Mouse (Mus musculus) hindbrain, postnatal 0 days (tissue): ENCODE measurements around the gene Tspan12. TPM values are rescaled to one million over a fixed set of nuclear protein-coding genes. Genes with fewer than 3 reads are reported as not detected.
A peak's percentile ranks its signal among the peaks of the same experiment; 100 is the strongest.

Experiments
- ATAC-seq: fragments of 200-750 bp; cut with Nextera tagmentation; 2 replicates; pipeline ENCODE4 v1.8.0; 2017; ENCODE audit warnings: mild to moderate bottlenecking, moderate TSS enrichment, moderate library complexity
- DNase-seq: peaks from one replicate; pipeline ENCODE4 v3.0.0-alpha.2; 2015; ENCODE audit warnings: low spot score
- H3K27ac ChIP-seq: fragments of 300-500 bp; sonication (generic); 2 replicates; pipeline ENCODE4 v1.5.1; 2014; ENCODE audit warnings: mild to moderate bottlenecking
- H3K27me3 ChIP-seq: fragments of 300-500 bp; sonication (generic); 2 replicates; pipeline ENCODE4 v1.6.1; 2014; ENCODE audit warnings: low read length, mixed read lengths; ENCODE audit not compliant: insufficient read depth
- H3K36me3 ChIP-seq: fragments of 300-500 bp; sonication (generic); 2 replicates; pipeline ENCODE4 v1.6.1; 2014; ENCODE audit warnings: low read length, mixed read lengths; ENCODE audit not compliant: insufficient read depth
- H3K4me1 ChIP-seq: fragments of 300-500 bp; sonication (generic); 2 replicates; pipeline ENCODE4 v1.6.1; 2014; ENCODE audit warnings: antibody characterized with exemption, low read length, mixed read lengths; ENCODE audit not compliant: insufficient read depth
- H3K4me2 ChIP-seq: fragments of 300-500 bp; sonication (generic); 2 replicates; pipeline ENCODE4 v1.6.1; 2014; ENCODE audit warnings: low read depth, mild to moderate bottlenecking, low read length, moderate library complexity, mixed read lengths
- H3K4me3 ChIP-seq: fragments of 300-500 bp; sonication (generic); 2 replicates; pipeline ENCODE4 v1.5.1; 2014; ENCODE audit warnings: low read length
- H3K9ac ChIP-seq: fragments of 300-500 bp; sonication (generic); replicated peaks from 2 replicates; pipeline ENCODE4 v1.6.1; 2014; ENCODE audit warnings: mild to moderate bottlenecking, low read length, moderate library complexity, mixed read lengths
- H3K9me3 ChIP-seq: fragments of 300-500 bp; sonication (generic); 2 replicates; pipeline ENCODE4 v1.6.1; 2016; ENCODE audit warnings: low read length, mixed read lengths
- CTCF ChIP-seq: IDR thresholded peaks from 2 replicates; pipeline ENCODE4 v1.5.1; 2016; ENCODE audit warnings: antibody characterized with exemption, control low read depth, low read depth
- WGBS: fragments of 180-500 bp; shearing (Covaris S2); extraction: QIAGEN DNeasy Blood & Tissue Kit; methylation state at CpG from one replicate; pipeline ENCODE4 v1.1.7; 2014; 5-methylcytosine and 5-hydroxymethylcytosine counted together
- polyA plus RNA-seq: library from polyadenylated mRNA; unstranded; fragments of >200 nt; fragmentation: Nextera tagmentation; extraction: Ambion mirVana; gene quantifications from 2 replicates; pipeline ENCODE4 v1.2.1, GENCODE M21; 2015
- total RNA-seq: library from RNA; depleted of rRNA; stranded (reverse); fragments of >200 nt; gene quantifications from 2 replicates; pipeline ENCODE4 v1.2.3, GENCODE M21; 2014; rRNA removed

Gene Tspan12
- total and polyA plus RNA-seq, 2 experiments from 2014 or later, result 24.8 to 62.5 TPM

DNA sequence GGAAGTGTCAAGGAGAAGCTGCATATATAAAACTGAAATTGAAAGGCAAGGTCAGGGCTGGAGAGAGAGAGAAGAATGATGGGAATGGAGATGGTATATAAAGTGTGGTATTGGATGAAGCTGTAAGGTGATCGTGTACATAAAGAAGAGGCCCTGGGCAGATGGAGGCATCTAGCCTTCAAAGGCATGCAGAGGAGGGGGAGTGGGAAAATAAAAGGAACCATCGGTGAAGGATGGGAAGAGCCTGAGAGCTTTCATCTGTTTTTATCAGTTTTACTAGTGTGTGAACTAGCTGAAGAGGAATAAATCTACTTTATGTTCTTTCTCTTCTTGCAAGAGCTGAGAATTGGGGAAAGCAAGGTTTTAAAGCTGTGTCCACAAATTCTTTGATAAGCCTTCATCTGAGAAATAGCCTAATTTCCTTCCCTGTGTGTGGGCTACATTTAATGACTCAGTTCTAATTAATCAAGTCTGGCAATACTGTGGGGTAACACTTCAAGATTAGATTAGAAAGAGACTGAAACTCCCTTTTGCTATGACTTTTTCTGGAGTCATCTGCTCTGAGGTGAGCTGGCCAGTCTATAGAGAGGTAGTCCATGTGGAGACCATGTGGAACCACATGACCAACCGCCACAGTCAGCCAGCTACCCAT, 107.6 kb downstream of the Tspan12 start:
- WGBS, result 89% methylated on average over 3 of the region's 3 CpGs
- H3K36me3 ChIP-seq, result no peaks in the 10 kb centered on the region
- H3K4me3 ChIP-seq, result no peak overlapping the region
- no peaks in the 10 kb centered on the region for H3K4me1 ChIP-seq
- H3K27ac ChIP-seq, result no peak overlapping the region
- ATAC-seq, result no peak
- no peak overlapping the region for H3K4me2 ChIP-seq
- DNase-seq, result no peak
- no peak for TF ChIP-seq CTCF
- no peaks in the 10 kb centered on the region for H3K27me3 ChIP-seq
- H3K9ac ChIP-seq, result no peak overlapping the region
- H3K9me3 ChIP-seq, result no peaks in the 10 kb centered on the region

DNA sequence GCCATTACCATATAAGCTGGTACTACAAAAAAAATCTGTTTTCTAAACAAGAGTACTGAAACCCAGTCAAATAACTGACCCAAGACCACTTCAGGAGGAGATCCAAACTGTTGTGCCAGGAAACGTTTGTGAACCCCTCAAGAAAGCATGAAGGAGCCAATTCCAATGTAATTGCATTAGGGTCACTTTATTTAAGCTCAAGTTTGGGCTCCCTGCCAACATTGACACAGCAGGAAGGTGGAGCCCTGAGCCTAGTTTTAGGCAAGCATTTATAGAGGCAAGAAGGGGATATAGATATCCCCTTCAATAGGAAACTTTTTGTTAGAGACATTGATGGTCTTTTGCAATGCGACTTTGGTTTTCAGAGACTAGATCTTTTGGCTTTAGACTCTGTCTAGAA, 111.7 kb downstream of the Tspan12 start:
- Histone ChIP-seq H3K4me1 (no peaks in the 10 kb centered on the region), H3K9me3 (no peaks in the 10 kb centered on the region), H3K9ac (no peak overlapping the region), H3K27ac (no peak overlapping the region), H3K4me2 (no peak overlapping the region), H3K27me3 (no peaks in the 10 kb centered on the region), H3K4me3 (no peak overlapping the region), H3K36me3 (no peaks in the 10 kb centered on the region)
- WGBS, result 53% methylated on average over 2 of the region's 2 CpGs
- no peak for ATAC-seq
- no peak for TF ChIP-seq CTCF
- DNase-seq, result peak; percentile 30

DNA sequence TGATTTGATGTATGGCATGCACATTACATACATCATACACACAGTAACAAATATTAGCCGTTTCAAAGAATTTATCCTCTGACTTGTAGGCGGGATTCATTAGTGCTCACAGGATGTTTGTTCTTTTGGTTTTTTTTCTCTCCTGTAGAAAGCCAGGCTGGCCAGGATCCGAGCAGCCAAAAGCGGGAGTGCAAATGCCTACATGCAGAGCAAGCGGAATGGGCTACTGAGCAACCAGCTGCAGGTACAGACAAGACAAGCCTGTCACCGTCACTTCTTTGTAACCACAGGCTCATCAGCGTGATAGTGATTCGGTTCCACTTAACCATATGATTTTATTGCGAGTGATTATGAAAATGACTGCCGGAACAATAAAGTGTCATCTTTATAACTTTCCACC, 130.1 kb downstream of the Tspan12 start:
- Histone ChIP-seq H3K4me2 (no peak overlapping the region), H3K4me3 (no peak overlapping the region), H3K36me3 (no peaks in the 10 kb centered on the region), H3K27ac (no peak overlapping the region), H3K9me3 (no peaks in the 10 kb centered on the region), H3K27me3 (no peaks in the 10 kb centered on the region), H3K9ac (no peak overlapping the region), H3K4me1 (no peaks in the 10 kb centered on the region)
- no peak for DNase-seq
- no peak for ATAC-seq
- WGBS, result 79% methylated on average over 10 of the region's 10 CpGs
- TF ChIP-seq CTCF, result no peak

Other genes with a start within 250 kb of the Tspan12 start
- 9.4 and 13.3 TPM in 2 replicates for gene Ing3, start 97.1 kb upstream of the Tspan12 start, total RNA-seq
- 38.7 and 39.9 TPM in 2 replicates for gene Ing3, start 97.1 kb upstream of the Tspan12 start, polyA plus RNA-seq
- gene Cped1, start 133.4 kb upstream of the Tspan12 start, total RNA-seq, result 2.6 and 4.6 TPM in 2 replicates
- 2.5 and 3.1 TPM in 2 replicates for gene Cped1, start 133.4 kb upstream of the Tspan12 start, polyA plus RNA-seq